Mouse (Mus musculus): ENCODE data around the gene Cep89.

The Cep89 gene

GRCm38 (mm10) chr7:35386525-35386952, 10.3 kb upstream of the Cep89 start:
- no peak for DNase-seq

GRCm38 (mm10) chr7:35388694-35389093, 8.1 kb upstream of the Cep89 start:
- no peak for DNase-seq

GRCm38 (mm10) chr7:35392935-35393334, 3.9 kb upstream of the Cep89 start:
- no peak for DNase-seq

- DNase-seq, result peak; percentile 32
Observed at GRCm38 (mm10) chr7:35395734-35396456, 940 bp upstream of the Cep89 start.

- DNase-seq, result no peak
Observed at GRCm38 (mm10) chr7:35401169-35401568, 4.3 kb downstream of the Cep89 start.

GRCm38 (mm10) chr7:35415226-35415625, 18.4 kb downstream of the Cep89 start:
- no peak for DNase-seq

- no peak for DNase-seq
Observed at GRCm38 (mm10) chr7:35415801-35416653, 19.2 kb downstream of the Cep89 start.

- DNase-seq, result no peak
Observed at GRCm38 (mm10) chr7:35416654-35416948, 19.8 kb downstream of the Cep89 start.

- DNase-seq, result no peak
Observed at GRCm38 (mm10) chr7:35423071-35423470, 26.2 kb downstream of the Cep89 start.

- DNase-seq, result no peak
Observed at GRCm38 (mm10) chr7:35428146-35428545, 31.3 kb downstream of the Cep89 start.

- DNase-seq, result no peak
Observed at GRCm38 (mm10) chr7:35435266-35435665, 38.4 kb downstream of the Cep89 start.

- DNase-seq, result no peak
Observed at GRCm38 (mm10) chr7:35447501-35447900, 50.7 kb downstream of the Cep89 start.

- DNase-seq, result no peak
Observed at GRCm38 (mm10) chr7:35447996-35448846, 51.4 kb downstream of the Cep89 start, which contains the start of gene Slc7a9. TSS of gene Slc7a9 (plus strand) at chr7:35448796.

- DNase-seq, result no peak
Observed at GRCm38 (mm10) chr7:35448867-35449266, 52.0 kb downstream of the Cep89 start.

- DNase-seq, result no peak
Observed at GRCm38 (mm10) chr7:35456091-35456814, 59.4 kb downstream of the Cep89 start.

- no peak for DNase-seq
Observed at GRCm38 (mm10) chr7:35460971-35461370, 64.1 kb downstream of the Cep89 start.

GRCm38 (mm10) chr7:35465027-35465426, 68.2 kb downstream of the Cep89 start:
- no peak for DNase-seq

GRCm38 (mm10) chr7:35467856-35468255, 71.0 kb downstream of the Cep89 start:
- no peak for DNase-seq

- DNase-seq, result no peak
Observed at GRCm38 (mm10) chr7:35470794-35471193, 74.0 kb downstream of the Cep89 start.

GRCm38 (mm10) chr7:35476457-35476856, 79.6 kb downstream of the Cep89 start:
- DNase-seq, result no peak

- DNase-seq, result no peak
Observed at GRCm38 (mm10) chr7:35485126-35485525, 88.3 kb downstream of the Cep89 start.

GRCm38 (mm10) chr7:35486553-35486952, 89.7 kb downstream of the Cep89 start:
- no peak for DNase-seq
